Mouse (Mus musculus) brown adipose tissue, adult 24 weeks (tissue): Measurements from ENCODE around the gene Rap1gap. TPM values are rescaled to one million over a fixed set of nuclear protein-coding genes. Genes with fewer than 3 reads are reported as not detected.

Experiments used
- H3K27ac ChIP-seq: fragments of 200-500 bp; replicated peaks from 2 replicates; pipeline ENCODE4 v1.5.1; 2012; ENCODE audit warnings: low read depth, mild to moderate bottlenecking, low read length
- H3K4me1 ChIP-seq: fragments of 200-500 bp; 2 replicates; pipeline ENCODE4 v1.6.1; 2012; ENCODE audit warnings: low read length, mixed read lengths; ENCODE audit not compliant: control insufficient read depth, insufficient read depth, insufficient read length
- H3K4me3 ChIP-seq: fragments of 200-500 bp; 2 replicates; pipeline ENCODE4 v1.5.1; 2012; ENCODE audit warnings: low read depth, mild to moderate bottlenecking, low read length, moderate library complexity; ENCODE audit not compliant: insufficient read depth
- polyA plus RNA-seq: library from polyadenylated mRNA; stranded (reverse); fragments of >200 nt; gene quantifications from 2 replicates; pipeline ENCODE4 v1.2.4, GENCODE M21; 2012; ENCODE audit not compliant: missing spikeins, insufficient read depth, insufficient read length

Gene Rap1gap
- polyA plus RNA-seq = 27.7 and 29.4 TPM in 2 replicates

- Histone ChIP-seq H3K4me3 (peak within 1 kb of the TSS; percentile 19; the same call in 1 of the 2 replicates), H3K27ac (no peak within 1 kb of the TSS), H3K4me1 (no peaks in the 10 kb centered on the region; the same call in 1 of the 2 replicates)
Observed at GRCm38 (mm10) chr4:137664433-137664979, at the start of gene Rap1gap. Gene Rap1gap, plus strand, starts transcription at chr4:137664726.

GRCm38 (mm10) chr4:137622847-137623246, 41.7 kb upstream of the Rap1gap start:
- no peak overlapping the region for H3K4me3 ChIP-seq
- no peak overlapping the region for H3K27ac ChIP-seq
- H3K4me1 ChIP-seq = no peaks in the 10 kb centered on the region

- H3K27ac ChIP-seq = no peak overlapping the region
- no peak overlapping the region for H3K4me3 ChIP-seq
- H3K4me1 ChIP-seq = peaks cover 8% of the 10 kb centered on the region
Observed at GRCm38 (mm10) chr4:137627476-137628235, 36.9 kb upstream of the Rap1gap start.

DNA sequence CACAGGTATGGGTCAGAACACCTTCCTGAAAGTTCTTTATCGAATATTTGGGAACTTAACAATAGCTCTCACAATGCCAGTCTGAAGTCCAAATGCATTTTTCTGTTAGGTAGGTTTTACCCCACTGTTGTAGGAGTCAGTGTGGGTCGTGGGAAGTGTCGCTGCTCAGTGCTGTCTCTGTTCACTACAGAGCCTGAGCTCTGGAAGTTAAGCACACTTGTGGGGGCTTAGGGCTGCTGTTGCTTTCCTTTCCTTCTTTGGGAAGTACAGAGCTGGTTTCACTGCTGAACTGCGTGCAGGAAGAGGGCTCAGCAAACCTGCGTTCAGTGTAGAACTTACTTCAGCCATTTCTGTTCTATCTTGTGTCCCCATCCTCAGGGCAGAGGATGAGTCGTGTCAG, 36.1 kb upstream of the Rap1gap start:
- Histone ChIP-seq H3K27ac (0 out of 2 replicates have a peak overlapping the region, but pooled peaks have one; percentile 14), H3K4me3 (no peak overlapping the region), H3K4me1 (peaks cover 8% of the 10 kb centered on the region)

DNA sequence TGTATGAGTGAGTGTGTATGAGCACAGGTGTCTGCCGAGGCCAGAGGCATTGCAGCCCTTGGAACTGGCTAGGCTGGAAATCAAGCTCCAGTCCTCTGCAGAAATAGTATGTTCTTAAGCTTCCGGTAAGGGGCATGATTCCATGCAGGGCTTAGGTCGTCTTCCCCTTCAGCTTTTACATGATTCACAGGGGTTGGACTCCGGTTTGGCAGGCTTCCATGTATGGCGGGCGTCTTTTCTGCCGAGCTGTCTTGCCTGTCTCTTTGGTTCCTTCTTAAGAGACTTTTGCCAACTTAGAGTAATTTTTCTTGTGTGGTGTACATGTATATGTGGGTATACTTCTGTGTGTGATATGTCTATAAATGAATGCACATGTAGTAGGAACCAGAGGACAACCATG, 35.2 kb upstream of the Rap1gap start:
- Histone ChIP-seq H3K4me3 (no peak overlapping the region), H3K4me1 (peaks cover 8% of the 10 kb centered on the region), H3K27ac (0 out of 2 replicates have a peak overlapping the region, but pooled peaks have one; percentile 30)

DNA sequence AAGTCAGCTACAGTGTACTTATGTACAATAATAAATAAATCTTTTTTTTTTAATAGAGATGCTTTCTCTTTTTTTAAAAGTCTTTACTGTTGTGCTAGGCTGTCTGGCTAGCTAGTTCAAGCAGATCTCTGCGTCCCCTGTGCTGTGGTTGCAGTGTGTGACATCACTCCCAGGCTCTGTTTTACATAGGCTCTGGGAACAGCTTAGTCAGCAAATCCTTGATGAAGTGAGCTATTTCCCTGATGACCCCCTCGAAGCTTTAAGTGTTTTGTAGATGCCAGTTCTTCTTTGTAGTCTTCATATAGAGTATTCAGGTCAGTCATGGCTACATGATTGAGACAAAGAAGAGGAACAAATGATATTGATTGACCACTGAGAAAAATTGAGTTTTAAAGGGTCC, 34.4 kb upstream of the Rap1gap start:
- no peak overlapping the region for H3K27ac ChIP-seq
- peaks cover 8% of the 10 kb centered on the region for H3K4me1 ChIP-seq
- no peak overlapping the region for H3K4me3 ChIP-seq

DNA sequence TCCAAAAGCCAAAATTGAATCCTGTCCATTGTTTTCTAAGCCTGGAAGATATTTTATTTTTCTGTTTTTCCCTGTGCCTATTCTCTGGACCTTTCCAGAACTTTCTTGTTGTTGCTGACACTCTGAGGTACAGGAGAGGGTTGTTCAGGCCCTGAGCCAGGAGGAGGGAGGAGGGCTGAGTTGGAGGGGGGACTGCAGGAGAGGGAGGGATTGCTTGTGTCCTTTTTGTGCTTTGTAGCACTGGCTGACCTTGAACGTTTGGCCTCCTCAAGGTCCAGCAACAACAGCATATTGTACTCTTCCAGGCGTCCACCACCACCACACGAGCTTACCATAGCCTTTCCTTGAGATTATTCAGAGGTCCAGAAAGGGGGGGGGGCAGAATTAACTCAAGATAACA, 32.9 kb upstream of the Rap1gap start:
- Histone ChIP-seq H3K4me1 (peaks cover 8% of the 10 kb centered on the region), H3K4me3 (no peak overlapping the region), H3K27ac (peak overlapping the region; percentile 30)

DNA sequence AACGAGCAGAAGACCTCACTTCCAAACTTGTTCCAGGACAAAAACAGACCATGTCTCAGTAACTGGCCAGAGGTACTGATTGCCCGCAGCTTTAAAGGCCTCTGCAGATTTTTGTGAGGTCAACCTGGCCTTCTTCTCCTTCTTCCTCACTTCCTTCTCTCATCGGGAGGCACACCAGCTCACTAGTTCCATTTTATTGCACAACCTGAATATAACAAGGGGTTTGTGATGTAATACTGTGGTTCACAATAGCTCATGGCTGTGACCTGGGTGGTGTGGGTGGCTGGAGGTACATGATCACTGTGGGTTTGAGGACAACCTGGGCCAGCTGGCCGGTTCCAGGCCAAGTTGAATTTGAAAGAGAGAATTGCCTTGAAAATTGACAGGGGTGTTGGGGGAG, 31.1 kb upstream of the Rap1gap start:
- Histone ChIP-seq H3K27ac (no peak overlapping the region), H3K4me1 (peaks cover 8% of the 10 kb centered on the region), H3K4me3 (no peak overlapping the region)

DNA sequence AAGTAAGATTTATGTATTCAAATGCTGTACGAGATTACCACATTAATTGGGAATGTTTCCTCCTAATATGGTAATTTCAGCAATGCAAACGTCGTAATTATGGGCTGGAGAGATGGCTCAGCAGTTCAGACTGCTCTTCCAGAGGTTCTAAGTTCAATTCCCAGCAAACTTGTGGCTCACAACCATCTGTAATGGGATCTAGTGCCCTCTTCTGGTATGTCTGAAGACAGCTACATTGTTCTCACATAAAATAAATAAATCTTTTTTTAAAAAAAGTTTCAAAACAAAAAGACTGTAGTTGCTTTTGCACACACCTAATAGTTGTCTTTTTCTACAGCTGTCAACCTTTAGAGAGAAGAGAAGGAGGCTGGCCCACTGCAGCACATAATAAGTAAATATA, 27.9 kb upstream of the Rap1gap start:
- H3K4me1 ChIP-seq = no peaks in the 10 kb centered on the region
- H3K27ac ChIP-seq = no peak overlapping the region
- H3K4me3 ChIP-seq = no peak overlapping the region

- Histone ChIP-seq H3K27ac (no peak overlapping the region), H3K4me1 (peaks cover 3% of the 10 kb centered on the region), H3K4me3 (no peak overlapping the region)
Observed at GRCm38 (mm10) chr4:137641556-137641955, 23.0 kb upstream of the Rap1gap start.

DNA sequence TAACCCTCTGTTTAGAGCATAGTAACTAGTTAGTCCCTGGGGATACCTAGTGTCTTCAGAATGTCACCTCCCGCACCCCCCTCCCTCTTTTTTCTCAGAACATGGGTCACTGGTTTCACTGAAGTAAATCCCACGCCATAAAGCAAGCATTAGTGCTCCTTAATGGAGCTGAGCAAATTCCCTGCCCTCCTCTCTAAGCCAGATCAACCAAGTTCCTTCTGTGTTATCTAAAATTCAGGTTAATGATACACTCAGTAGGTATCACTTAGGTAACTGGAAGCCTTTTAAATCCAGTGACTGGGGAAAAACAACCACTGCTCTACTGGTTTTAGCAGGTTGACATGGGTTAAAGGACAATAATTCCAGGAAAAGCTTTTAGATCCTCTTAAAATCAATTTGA, 22.4 kb upstream of the Rap1gap start:
- Histone ChIP-seq H3K4me3 (no peak overlapping the region), H3K27ac (no peak overlapping the region), H3K4me1 (peaks cover 3% of the 10 kb centered on the region)

GRCm38 (mm10) chr4:137643459-137643858, 21.1 kb upstream of the Rap1gap start:
- 0 out of 2 replicates have a peak overlapping the region, but pooled peaks have one; percentile 15 for H3K27ac ChIP-seq

DNA sequence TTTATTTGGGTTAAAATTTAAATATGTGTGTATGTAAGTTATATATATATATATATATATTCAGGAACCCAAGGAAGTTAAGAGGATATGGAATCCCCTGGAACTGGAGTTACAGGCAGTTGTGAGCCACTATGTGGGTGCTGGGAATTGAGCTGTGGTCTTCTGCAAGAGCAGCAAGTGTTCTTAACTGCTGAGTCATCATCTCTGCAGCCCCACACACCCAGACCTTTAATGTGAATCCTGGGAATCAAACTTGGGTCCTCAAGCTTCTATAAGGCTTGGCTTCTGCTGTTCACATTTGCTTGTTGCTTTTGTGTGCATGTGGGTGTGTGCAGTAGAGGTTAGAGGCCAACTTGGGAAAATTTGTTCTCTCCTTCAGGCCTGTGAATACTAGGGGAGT, 18.3 kb upstream of the Rap1gap start:
- no peak overlapping the region for H3K27ac ChIP-seq
- H3K4me3 ChIP-seq = no peak overlapping the region
- peaks cover 3% of the 10 kb centered on the region for H3K4me1 ChIP-seq

More at GRCm38 (mm10) chr4:137643459-137643858, 21.1 kb upstream of the Rap1gap start:
- peaks cover 3% of the 10 kb centered on the region for H3K4me1 ChIP-seq
- H3K4me3 ChIP-seq = no peak overlapping the region

DNA sequence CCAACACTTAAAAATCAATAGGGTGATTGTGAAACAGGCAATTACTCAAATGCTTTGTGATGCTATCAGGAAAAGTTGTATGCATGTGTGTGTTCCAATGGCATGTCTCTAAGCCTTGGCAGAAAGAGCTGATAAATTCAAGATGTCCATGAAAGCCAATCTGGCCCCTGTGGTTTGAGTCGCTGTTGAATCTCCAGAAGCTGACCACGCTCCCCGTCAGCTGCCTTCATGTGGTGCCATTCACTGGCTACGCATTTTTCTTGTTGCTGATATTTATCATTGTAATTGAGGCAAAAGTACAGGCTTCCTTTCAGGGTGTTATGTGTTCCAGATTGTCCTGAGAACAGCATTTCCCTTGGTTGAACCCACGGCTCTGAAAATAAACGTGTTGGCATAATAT, 16.9 kb upstream of the Rap1gap start:
- Histone ChIP-seq H3K4me3 (no peak overlapping the region), H3K27ac (no peak overlapping the region), H3K4me1 (peaks cover 3% of the 10 kb centered on the region)

DNA sequence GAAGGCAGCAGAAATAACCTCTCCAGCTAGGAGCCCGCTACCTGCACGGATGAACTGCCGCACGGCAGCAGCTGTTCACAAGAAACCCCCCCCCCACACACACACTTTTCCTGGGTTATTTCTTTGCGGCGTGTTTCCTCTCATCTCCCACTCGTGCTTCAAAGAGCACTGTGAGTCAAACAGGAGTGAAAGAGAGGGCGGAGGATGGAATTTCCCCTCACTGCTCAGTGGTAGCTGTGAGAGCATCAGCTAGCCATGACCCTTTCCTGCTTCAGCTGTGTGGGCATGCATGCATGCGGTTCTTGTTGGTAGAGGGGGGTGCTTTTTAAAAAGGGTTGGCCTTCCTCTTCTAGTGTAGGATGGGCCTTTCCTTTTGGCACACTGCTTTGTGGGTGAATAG, 16.3 kb upstream of the Rap1gap start:
- Histone ChIP-seq H3K27ac (no peak overlapping the region), H3K4me1 (peaks cover 3% of the 10 kb centered on the region), H3K4me3 (no peak overlapping the region)

DNA sequence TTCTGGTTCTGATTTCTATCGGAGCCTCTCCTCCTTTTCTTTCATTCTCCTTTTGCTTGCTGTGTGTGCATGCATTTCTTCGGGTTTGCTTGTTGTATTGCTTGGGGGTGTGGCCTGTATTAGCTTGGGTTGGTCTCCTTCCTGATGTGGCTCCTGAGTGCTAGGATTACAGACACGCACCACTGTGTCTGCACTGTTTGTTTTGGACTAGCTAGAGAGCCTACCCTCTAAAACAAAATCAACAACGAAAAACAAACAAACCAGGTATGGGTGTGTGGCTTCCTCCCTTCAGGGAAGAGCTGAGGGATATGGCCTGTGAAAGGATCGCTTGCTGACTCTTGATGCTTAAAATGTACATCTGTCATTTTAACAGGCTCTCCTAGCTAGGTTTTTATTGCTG, 13.6 kb upstream of the Rap1gap start:
- no peaks in the 10 kb centered on the region for H3K4me1 ChIP-seq
- H3K27ac ChIP-seq = no peak overlapping the region
- no peak overlapping the region for H3K4me3 ChIP-seq
